Mouse (Mus musculus) bone marrow macrophage, adult 2 months (primary cell): ENCODE data around the gene Kri1. TPM values are rescaled to one million over a fixed set of nuclear protein-coding genes. Genes with fewer than 3 reads are reported as not detected.
A peak's percentile ranks its signal among the peaks of the same experiment; 100 is the strongest.
"Not testable (repeated sequence)": the region's sequence is repeated elsewhere in the genome, so short reads cannot be mapped to it uniquely, and the experiment has no call there.

Experiments used
- H3K27ac ChIP-seq: 2 replicates; pipeline ENCODE4 v1.5.1; 2012; ENCODE audit warnings: low read depth, low read length; ENCODE audit not compliant: insufficient read depth
- H3K4me1 ChIP-seq: 2 replicates; pipeline ENCODE4 v1.6.1; 2012; ENCODE audit warnings: low read length; ENCODE audit not compliant: control insufficient read depth, insufficient read depth
- H3K4me3 ChIP-seq: 2 replicates; pipeline ENCODE4 v1.5.1; 2012; ENCODE audit warnings: mild to moderate bottlenecking, low read length, moderate library complexity; ENCODE audit not compliant: insufficient read depth
- CTCF ChIP-seq: IDR thresholded peaks from 2 replicates; pipeline ENCODE4 v1.5.1; 2012; ENCODE audit warnings: low read depth, mild to moderate bottlenecking, low read length, moderate library complexity
- POLR2A ChIP-seq: IDR thresholded peaks from 2 replicates; pipeline ENCODE4 v1.6.1; 2012; ENCODE audit warnings: mild to moderate bottlenecking, low read depth, low read length, borderline replicate concordance
- polyA plus RNA-seq: library from polyadenylated mRNA; stranded (reverse); fragments of >200 nt; gene quantifications from 2 replicates; pipeline ENCODE4 v1.2.4, GENCODE M21; 2012; ENCODE audit not compliant: missing spikeins, insufficient read depth, insufficient read length

Gene Kri1
- polyA plus RNA-seq, 1 experiment, result 28.6 TPM

GRCm38 (mm10) chr9:21264272-21264999, 23.3 kb downstream of the Kri1 start:
- Histone ChIP-seq H3K27ac (no peak overlapping the region), H3K4me1 (peaks cover 35% of the 10 kb centered on the region), H3K4me3 (peak overlapping the region; percentile 77)
- TF ChIP-seq CTCF, result no peak
- TF ChIP-seq POLR2A, result no peak

GRCm38 (mm10) chr9:21261831-21262230, 25.9 kb downstream of the Kri1 start:
- Histone ChIP-seq H3K4me3 (no peak overlapping the region), H3K27ac (0 out of 2 replicates have a peak overlapping the region, but pooled peaks have one; percentile 1), H3K4me1 (peaks cover 34% of the 10 kb centered on the region)
- no peak for TF ChIP-seq POLR2A
- no peak for TF ChIP-seq CTCF

GRCm38 (mm10) chr9:21260491-21261040, 27.2 kb downstream of the Kri1 start:
- Histone ChIP-seq H3K27ac (no peak overlapping the region), H3K4me1 (peaks cover 29% of the 10 kb centered on the region), H3K4me3 (no peak overlapping the region)
- TF ChIP-seq POLR2A, result no peak
- TF ChIP-seq CTCF, result no peak

GRCm38 (mm10) chr9:21256349-21256748, 31.4 kb downstream of the Kri1 start:
- H3K27ac ChIP-seq, H3K4me3 ChIP-seq: not testable (repeated sequence)
- peaks cover 17% of the 10 kb centered on the region for H3K4me1 ChIP-seq

- Histone ChIP-seq H3K4me1 (peaks cover 3% of the 10 kb centered on the region), H3K27ac (no peak overlapping the region), H3K4me3 (no peak overlapping the region)
- TF ChIP-seq CTCF (no peak), POLR2A (no peak)
Measured at GRCm38 (mm10) chr9:21254690-21255089, 33.1 kb downstream of the Kri1 start.

- H3K27ac ChIP-seq, result no peak overlapping the region
- no peak for TF ChIP-seq POLR2A
- TF ChIP-seq CTCF, result no peak
- no peaks in the 10 kb centered on the region for H3K4me1 ChIP-seq
- H3K4me3 ChIP-seq, result no peak overlapping the region
Measured at GRCm38 (mm10) chr9:21251116-21251735, 36.5 kb downstream of the Kri1 start.

GRCm38 (mm10) chr9:21250509-21250908, 37.3 kb downstream of the Kri1 start:
- Histone ChIP-seq H3K27ac (no peak overlapping the region), H3K4me1 (no peaks in the 10 kb centered on the region), H3K4me3 (no peak overlapping the region)
- TF ChIP-seq POLR2A (no peak), CTCF (no peak)

GRCm38 (mm10) chr9:21249629-21250508, 37.9 kb downstream of the Kri1 start:
- no peak for TF ChIP-seq CTCF
- TF ChIP-seq POLR2A, result no peak

GRCm38 (mm10) chr9:21248326-21248725, 39.4 kb downstream of the Kri1 start, which contains the start of gene S1pr5:
Gene S1pr5 (minus strand): TSS chr9:21248443.
- Histone ChIP-seq H3K27ac (no peak within 1 kb of the TSS), H3K4me1 (no peaks in the 10 kb centered on the region), H3K4me3 (peak within 1 kb of the TSS; percentile 22; the same call in 1 of the 2 replicates)
- no peak for TF ChIP-seq POLR2A
- TF ChIP-seq CTCF, result no peak

More at GRCm38 (mm10) chr9:21249629-21250508, 37.9 kb downstream of the Kri1 start:
- Histone ChIP-seq H3K4me3 (no peak overlapping the region), H3K4me1 (no peaks in the 10 kb centered on the region), H3K27ac (no peak overlapping the region)
